Mouse (Mus musculus) liver, embryonic 12.5 days (tissue): ENCODE results near the gene Adgrl2. TPM values are rescaled to one million over a fixed set of nuclear protein-coding genes. Genes with fewer than 3 reads are reported as not detected.
A peak's percentile ranks its signal among the peaks of the same experiment; 100 is the strongest.

Source experiments
- ATAC-seq: fragments of 200-750 bp; cut with Nextera tagmentation; 2 replicates; pipeline ENCODE4 v1.8.0; 2017; ENCODE audit warnings: moderate number of reproducible peaks, mild to moderate bottlenecking, moderate library complexity
- H3K27ac ChIP-seq: fragments of 300-500 bp; sonication (generic); 2 replicates; pipeline ENCODE4 v1.5.1; 2016; ENCODE audit warnings: mild to moderate bottlenecking
- H3K27me3 ChIP-seq: fragments of 300-500 bp; sonication (generic); replicated peaks from 2 replicates; pipeline ENCODE4 v1.6.1; 2016; ENCODE audit warnings: mild to moderate bottlenecking, moderate library complexity
- H3K36me3 ChIP-seq: fragments of 300-500 bp; sonication (generic); 2 replicates; pipeline ENCODE4 v1.6.1; 2016; ENCODE audit warnings: mild to moderate bottlenecking, moderate library complexity
- H3K4me1 ChIP-seq: fragments of 300-500 bp; sonication (generic); 2 replicates; pipeline ENCODE4 v1.6.1; 2016
- H3K4me2 ChIP-seq: fragments of 300-500 bp; sonication (generic); 2 replicates; pipeline ENCODE4 v1.6.1; 2016; ENCODE audit warnings: mild to moderate bottlenecking, moderate library complexity
- H3K4me3 ChIP-seq: fragments of 300-500 bp; sonication (generic); 2 replicates; pipeline ENCODE4 v1.5.1; 2016; ENCODE audit warnings: mild to moderate bottlenecking, moderate library complexity
- H3K9ac ChIP-seq: fragments of 300-500 bp; sonication (generic); 2 replicates; pipeline ENCODE4 v1.6.1; 2016; ENCODE audit warnings: mild to moderate bottlenecking, moderate library complexity
- H3K9me3 ChIP-seq: fragments of 300-500 bp; sonication (generic); replicated peaks from 2 replicates; pipeline ENCODE4 v1.6.1; 2016; ENCODE audit warnings: mild to moderate bottlenecking, moderate library complexity
- WGBS: fragments of 180-500 bp; shearing (Covaris S2); methylation state at CpG from one replicate; pipeline ENCODE4 v1.1.7; 2016; ENCODE audit not compliant: insufficient replicate concordance; 5-methylcytosine and 5-hydroxymethylcytosine counted together
- polyA plus RNA-seq: library from polyadenylated mRNA; unstranded; fragments of >200 nt; fragmentation: Nextera tagmentation; extraction: Ambion mirVana; gene quantifications from 2 replicates; pipeline ENCODE4 v1.2.1, GENCODE M21; 2016

Adgrl2 gene
- polyA plus RNA-seq, 1 experiment from 2014 or later, result 13.3 TPM

DNA sequence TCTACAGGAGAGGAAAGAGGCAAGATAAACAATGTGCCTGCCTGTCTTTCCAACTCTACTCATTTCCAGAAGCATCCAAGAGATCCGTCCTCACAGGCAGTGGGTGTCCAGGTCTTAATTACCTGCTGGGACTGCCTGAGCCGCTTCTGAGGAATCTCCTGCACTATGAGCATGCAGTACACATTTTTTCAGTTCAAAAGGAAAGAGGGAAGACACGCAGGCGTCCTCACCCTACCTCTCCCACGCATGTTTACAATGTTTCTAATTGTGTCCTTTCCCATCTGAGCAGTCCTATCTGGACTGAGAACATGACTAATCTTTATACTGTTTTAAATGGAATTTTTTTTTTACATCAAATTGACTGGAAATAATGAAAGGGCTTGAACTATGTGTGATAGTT is 74.1 kb downstream of the Adgrl2 start:
- H3K4me3 ChIP-seq, result no peak overlapping the region
- H3K36me3 ChIP-seq, result no peaks in the 10 kb centered on the region
- no peak overlapping the region for H3K9ac ChIP-seq
- no peak overlapping the region for H3K27ac ChIP-seq
- H3K4me1 ChIP-seq, result peaks cover 15% of the 10 kb centered on the region; the same call in 1 of the 2 replicates
- WGBS, result 64% methylated on average over 5 of the region's 5 CpGs
- no peak overlapping the region for H3K4me2 ChIP-seq
- ATAC-seq, result no peak
- no peaks in the 10 kb centered on the region for H3K9me3 ChIP-seq
- no peaks in the 10 kb centered on the region for H3K27me3 ChIP-seq

DNA sequence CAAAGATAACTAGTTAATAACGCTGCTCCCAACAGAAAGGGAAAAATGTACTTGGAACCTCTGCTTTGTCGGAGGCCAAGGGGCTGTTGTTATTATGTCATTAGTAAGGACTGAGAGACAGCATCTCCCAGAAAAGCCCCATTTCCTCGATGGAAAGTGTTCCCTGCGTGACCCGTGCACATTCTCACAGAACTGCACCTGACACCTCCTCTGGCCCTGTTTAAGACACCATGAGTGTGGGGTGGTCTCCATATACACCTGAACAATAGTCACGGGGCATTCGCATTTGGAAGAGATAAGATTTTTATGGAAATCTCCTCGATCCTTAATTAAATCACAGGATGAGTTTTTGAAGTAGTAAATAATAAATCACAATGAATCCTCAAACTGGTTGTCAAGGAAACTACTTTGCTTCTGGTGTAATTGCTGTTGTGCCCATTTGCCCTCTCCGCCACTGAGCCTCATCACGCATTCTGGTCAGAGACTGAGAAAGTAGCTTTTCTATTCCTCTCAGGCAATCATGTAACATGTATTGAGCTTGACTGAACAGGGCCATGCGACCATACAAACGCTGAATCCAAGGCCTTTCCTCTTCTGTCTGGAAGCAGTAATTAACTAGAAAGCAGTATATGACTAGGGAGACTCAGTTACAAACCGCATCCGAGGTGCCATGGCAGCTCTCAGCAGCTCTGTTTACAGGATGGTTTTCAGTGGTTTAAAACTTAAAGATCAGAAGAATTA is 77.2 kb downstream of the Adgrl2 start:
- H3K36me3 ChIP-seq, result no peaks in the 10 kb centered on the region
- no peak overlapping the region for H3K9ac ChIP-seq
- H3K9me3 ChIP-seq, result no peaks in the 10 kb centered on the region
- H3K27ac ChIP-seq, result no peak overlapping the region
- H3K4me2 ChIP-seq, result no peak overlapping the region
- no peak overlapping the region for H3K4me3 ChIP-seq
- ATAC-seq, result no peak
- H3K27me3 ChIP-seq, result no peaks in the 10 kb centered on the region
- peaks cover 5% of the 10 kb centered on the region; the same call in 1 of the 2 replicates for H3K4me1 ChIP-seq
- 77% methylated on average over 14 of the region's 14 CpGs for WGBS

DNA sequence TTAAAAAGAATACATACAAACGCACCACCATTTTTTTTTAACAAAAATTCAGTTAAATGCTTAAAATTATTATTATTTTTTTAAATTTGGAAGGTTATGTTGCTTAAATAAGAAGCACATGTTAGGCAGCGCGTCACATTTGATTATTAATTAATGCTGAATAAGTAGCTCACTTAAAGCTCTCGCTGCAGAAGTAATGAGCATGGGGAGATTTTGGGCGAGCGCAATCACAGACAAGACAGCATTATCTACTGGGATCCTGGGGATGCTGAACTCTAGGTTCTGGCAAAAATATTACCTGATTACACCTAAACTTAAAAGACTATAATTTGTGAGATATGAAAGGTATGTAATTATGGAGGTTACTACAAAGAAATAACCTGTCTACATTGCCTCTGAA is 77.8 kb downstream of the Adgrl2 start:
- ATAC-seq, result no peak
- no peak overlapping the region for H3K27ac ChIP-seq
- H3K9ac ChIP-seq, result no peak overlapping the region
- no peaks in the 10 kb centered on the region for H3K9me3 ChIP-seq
- no peaks in the 10 kb centered on the region for H3K36me3 ChIP-seq
- H3K27me3 ChIP-seq, result no peaks in the 10 kb centered on the region
- H3K4me3 ChIP-seq, result no peak overlapping the region
- no peak overlapping the region for H3K4me2 ChIP-seq
- 80% methylated on average over 6 of the region's 6 CpGs for WGBS
- H3K4me1 ChIP-seq, result peaks cover under 1% of the 10 kb centered on the region; the same call in 1 of the 2 replicates

DNA sequence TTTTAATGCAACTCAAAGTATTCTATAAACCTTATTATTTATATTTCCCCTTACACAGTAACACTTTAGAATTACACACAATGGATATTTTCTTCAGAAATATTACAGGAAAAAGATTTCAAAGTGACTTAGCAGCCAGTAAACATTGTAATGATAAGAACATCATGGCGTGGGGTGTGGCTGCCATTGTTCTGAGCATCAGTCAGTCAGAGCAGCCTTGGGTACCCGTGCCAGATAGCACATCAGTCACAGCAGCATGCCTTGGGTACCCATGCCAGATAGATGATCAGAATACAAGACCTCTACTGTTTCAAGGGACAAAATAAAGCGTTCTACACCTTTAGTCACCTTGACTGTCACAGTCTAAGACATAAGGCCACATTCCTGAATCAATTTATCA is 82.5 kb downstream of the Adgrl2 start:
- H3K36me3 ChIP-seq, result no peaks in the 10 kb centered on the region
- H3K4me3 ChIP-seq, result no peak overlapping the region
- no peak overlapping the region for H3K4me2 ChIP-seq
- no peaks in the 10 kb centered on the region for H3K9me3 ChIP-seq
- WGBS, result 47% methylated on average over 3 of the region's 3 CpGs
- H3K9ac ChIP-seq, result no peak overlapping the region
- H3K4me1 ChIP-seq, result peaks cover 22% of the 10 kb centered on the region
- H3K27me3 ChIP-seq, result no peaks in the 10 kb centered on the region
- H3K27ac ChIP-seq, result no peak overlapping the region
- ATAC-seq, result no peak

DNA sequence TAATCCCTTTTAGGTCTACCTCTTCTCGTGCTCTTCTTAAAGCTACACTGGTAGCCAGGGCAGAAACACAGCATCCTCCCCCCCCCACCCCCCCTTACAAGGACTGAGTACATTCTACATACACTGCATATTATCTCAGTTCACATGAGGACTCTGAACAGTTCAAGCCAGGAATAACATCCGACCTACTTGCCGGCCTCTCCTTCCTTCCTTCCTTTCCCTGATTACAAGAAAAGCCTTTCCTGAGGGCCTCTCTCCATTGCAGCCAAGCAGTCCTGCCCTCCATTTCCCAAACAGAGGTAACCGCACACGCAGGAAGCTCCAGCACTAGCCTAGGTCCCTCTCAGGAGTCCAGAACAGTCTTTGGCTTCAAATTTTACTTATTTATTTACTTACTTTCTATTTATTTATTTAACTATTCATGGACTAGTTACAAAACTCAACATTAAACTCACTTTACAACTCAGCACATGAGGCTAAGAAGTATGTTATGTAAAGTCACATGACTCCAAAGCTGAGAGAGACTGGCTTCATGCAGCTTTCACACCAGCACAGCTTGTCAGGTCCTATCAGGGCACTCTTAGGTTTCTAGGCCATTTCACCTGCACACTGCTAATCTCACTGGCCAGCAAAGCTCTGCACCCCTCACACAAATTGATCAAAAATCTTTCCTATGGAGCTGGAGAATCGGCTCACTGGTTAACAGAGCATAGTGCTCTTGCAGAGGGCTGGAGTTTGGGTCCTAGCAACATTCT is 83.2 kb downstream of the Adgrl2 start:
- H3K9me3 ChIP-seq, result no peaks in the 10 kb centered on the region
- H3K9ac ChIP-seq, result no peak overlapping the region
- H3K27me3 ChIP-seq, result no peaks in the 10 kb centered on the region
- no peaks in the 10 kb centered on the region for H3K36me3 ChIP-seq
- ATAC-seq, result peak; percentile 37; the same call in 1 of the 2 replicates
- H3K4me2 ChIP-seq, result no peak overlapping the region
- H3K4me1 ChIP-seq, result peaks cover 22% of the 10 kb centered on the region
- H3K4me3 ChIP-seq, result no peak overlapping the region
- WGBS, result 34% methylated on average over 6 of the region's 6 CpGs
- H3K27ac ChIP-seq, result no peak overlapping the region

DNA sequence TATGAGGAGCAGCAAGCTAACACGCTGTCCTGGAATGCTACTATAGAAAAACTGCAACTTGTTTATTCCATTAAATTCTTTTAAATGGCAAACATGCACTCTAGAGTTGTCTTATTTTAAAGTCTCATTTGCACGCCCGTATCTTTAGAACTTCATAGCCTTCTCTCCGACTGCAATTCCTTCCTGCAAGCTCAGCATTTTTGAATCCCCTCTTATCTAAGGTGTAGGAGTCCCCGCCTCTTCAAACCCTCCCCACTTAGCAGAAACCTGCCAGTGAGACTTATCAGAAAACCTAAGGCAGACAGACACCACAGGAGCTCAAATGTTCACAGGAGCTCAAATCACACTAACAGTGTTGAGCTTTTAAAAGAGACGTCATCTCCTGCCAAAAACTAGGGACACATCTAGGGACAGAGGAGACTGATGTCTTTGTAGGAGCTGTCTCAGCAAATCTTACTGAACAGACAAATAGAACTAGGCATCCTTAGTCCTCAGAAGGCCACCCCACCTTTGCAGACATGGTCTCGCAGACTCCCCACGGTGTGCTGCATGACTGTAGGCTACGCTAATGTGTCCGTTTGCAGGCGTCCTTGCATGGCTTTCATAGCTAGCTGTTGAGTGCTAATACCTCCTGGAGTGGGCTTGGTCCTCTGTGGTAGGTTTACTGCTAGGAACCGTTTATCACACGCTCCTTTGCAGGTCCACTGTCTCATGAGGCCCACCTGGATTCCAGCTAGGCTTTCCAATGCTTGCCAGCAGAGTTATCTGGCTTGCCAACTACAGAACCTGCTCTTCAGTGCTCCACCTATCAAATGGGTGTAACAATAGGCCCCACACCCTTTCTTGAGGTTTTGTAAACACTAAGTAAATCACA is 84.2 kb downstream of the Adgrl2 start:
- Histone ChIP-seq H3K4me2 (no peak overlapping the region), H3K27ac (no peak overlapping the region), H3K9ac (no peak overlapping the region), H3K9me3 (no peaks in the 10 kb centered on the region), H3K4me3 (no peak overlapping the region), H3K4me1 (peaks cover 22% of the 10 kb centered on the region), H3K36me3 (no peaks in the 10 kb centered on the region), H3K27me3 (no peaks in the 10 kb centered on the region)
- WGBS, result 56% methylated on average over 13 of the region's 13 CpGs
- ATAC-seq, result no peak; the same call in 1 of the 2 replicates

DNA sequence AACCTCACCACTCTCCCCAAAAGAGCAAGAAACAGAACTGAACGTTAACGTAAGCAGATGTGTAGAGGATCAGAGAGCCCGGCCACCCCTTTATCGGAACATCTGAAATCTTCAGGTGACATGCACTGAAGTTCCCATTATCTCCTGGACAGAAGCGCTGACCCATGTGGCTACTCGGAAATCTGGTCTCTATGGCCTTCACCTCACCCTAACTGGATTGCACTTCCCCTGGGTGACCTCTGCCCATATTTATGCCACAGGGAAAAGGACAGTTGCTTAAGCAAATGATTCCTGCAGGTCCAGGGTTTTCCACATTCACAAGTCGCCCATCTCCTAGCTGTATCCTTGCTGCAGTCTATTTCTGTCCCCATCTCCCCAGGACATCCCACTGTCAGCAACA is 84.9 kb downstream of the Adgrl2 start:
- no peaks in the 10 kb centered on the region for H3K36me3 ChIP-seq
- ATAC-seq, result no peak
- H3K4me3 ChIP-seq, result no peak overlapping the region
- H3K4me2 ChIP-seq, result no peak overlapping the region
- H3K27me3 ChIP-seq, result no peaks in the 10 kb centered on the region
- WGBS, result 62% methylated on average over 7 of the region's 7 CpGs
- H3K4me1 ChIP-seq, result peaks cover 22% of the 10 kb centered on the region
- no peaks in the 10 kb centered on the region for H3K9me3 ChIP-seq
- no peak overlapping the region for H3K9ac ChIP-seq
- no peak overlapping the region for H3K27ac ChIP-seq

DNA sequence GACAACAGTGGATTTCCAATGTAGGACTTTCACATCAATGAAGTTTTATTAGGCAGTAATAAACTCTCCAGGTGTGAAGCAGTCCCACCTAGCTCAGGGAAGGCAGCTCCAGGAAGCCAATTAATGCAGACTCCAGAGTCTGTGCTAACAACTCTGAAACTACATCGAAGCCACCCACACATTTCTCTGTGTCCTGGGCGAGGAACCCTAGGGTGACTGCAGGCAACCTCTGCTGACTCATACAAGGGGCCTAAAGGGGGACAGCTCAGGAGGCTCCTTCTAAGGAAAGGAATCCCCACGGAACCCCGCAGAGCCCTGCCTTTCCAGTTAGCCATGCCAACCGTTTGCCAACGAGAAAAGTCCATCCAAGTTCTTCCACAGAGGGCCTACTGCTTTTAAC is 90.5 kb downstream of the Adgrl2 start:
- Histone ChIP-seq H3K27ac (no peak overlapping the region), H3K9me3 (no peaks in the 10 kb centered on the region), H3K4me1 (peaks cover 21% of the 10 kb centered on the region), H3K27me3 (no peaks in the 10 kb centered on the region), H3K36me3 (no peaks in the 10 kb centered on the region), H3K4me3 (no peak overlapping the region), H3K4me2 (no peak overlapping the region), H3K9ac (no peak overlapping the region)
- WGBS, result 44% methylated on average over 6 of the region's 6 CpGs
- no peak for ATAC-seq

DNA sequence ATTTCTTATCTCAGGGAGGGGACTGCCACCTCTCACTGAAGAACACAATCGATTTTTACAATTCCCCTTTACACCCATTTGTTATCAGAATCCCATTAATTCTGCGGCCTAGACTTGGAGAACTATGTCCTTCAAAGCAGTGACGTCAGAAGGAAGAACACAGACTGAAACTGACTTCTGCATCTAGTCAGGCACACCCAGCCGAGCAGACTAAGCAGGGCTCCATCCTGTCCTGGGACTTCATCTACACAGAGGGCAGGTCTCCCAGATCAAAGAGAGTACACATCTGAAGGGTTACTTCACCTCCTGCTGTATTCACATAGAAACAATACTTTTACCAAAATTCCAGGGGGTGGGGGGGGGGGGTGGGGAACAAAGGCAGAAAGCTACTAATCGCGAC is 90.9 kb downstream of the Adgrl2 start:
- Histone ChIP-seq H3K9ac (no peak overlapping the region), H3K36me3 (no peaks in the 10 kb centered on the region), H3K4me1 (peaks cover 21% of the 10 kb centered on the region), H3K4me2 (no peak overlapping the region), H3K9me3 (no peaks in the 10 kb centered on the region), H3K4me3 (no peak overlapping the region), H3K27me3 (no peaks in the 10 kb centered on the region), H3K27ac (no peak overlapping the region)
- WGBS, result 49% methylated on average over 6 of the region's 6 CpGs
- no peak for ATAC-seq

DNA sequence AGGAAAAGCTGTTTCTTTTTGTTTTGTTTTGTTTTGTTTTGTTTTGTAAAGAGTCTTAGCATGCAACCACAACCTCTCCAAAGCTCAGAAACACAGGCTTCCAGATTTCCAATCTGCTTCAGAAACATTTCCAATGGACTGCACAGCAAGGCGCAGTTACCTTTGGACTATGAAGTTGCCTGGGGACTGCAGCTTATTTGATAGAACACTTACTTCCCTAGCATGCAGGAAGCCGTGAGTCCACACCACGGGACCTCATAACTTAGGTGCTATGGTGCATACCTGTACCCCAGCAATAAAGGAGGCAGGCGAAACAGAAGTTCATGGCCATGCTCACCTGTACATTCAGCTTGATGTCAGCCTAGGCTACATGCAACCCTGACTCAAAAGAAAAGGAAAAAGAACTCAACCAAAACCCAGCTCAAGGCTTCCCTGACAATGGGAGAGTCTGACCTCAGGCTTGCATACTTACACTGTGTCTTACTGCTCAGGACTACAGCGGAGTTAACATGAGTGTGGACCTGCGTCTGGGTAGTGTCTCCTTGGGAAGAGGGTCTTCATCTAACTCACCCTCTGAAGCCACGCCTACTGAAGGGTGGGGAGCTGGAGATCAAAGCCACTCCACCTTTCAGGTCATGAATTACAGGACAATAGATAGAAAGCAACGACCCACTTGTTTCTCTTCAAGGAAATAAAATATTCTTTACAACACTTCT is 91.7 kb downstream of the Adgrl2 start:
- 68% methylated on average over 8 of the region's 8 CpGs for WGBS
- Histone ChIP-seq H3K27ac (no peak overlapping the region), H3K27me3 (no peaks in the 10 kb centered on the region), H3K4me2 (no peak overlapping the region), H3K4me1 (peaks cover 21% of the 10 kb centered on the region), H3K9me3 (no peaks in the 10 kb centered on the region), H3K4me3 (no peak overlapping the region), H3K9ac (no peak overlapping the region), H3K36me3 (no peaks in the 10 kb centered on the region)
- no peak for ATAC-seq

DNA sequence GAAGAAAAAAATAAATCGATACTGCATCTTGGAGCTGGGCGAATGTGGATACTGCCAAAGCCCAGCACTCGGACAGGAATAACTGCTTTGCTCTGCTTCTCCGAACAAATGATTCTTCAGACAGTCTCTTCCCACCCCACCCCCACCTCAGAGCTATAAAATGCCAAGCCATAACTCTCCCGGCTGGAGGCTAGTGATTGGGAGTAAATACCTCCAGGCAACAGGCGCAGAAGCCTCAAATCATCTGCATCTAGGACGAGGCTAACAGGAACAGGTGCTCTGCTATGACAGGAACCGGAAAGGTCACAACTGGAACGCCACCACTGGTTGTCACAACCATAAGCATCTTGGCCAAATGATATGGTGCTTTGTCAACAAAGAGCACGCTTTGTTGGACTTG is 94.1 kb downstream of the Adgrl2 start:
- no peaks in the 10 kb centered on the region for H3K27me3 ChIP-seq
- 78% methylated on average over 10 of the region's 10 CpGs for WGBS
- H3K4me2 ChIP-seq, result no peak overlapping the region
- no peak overlapping the region for H3K27ac ChIP-seq
- H3K9me3 ChIP-seq, result no peaks in the 10 kb centered on the region
- ATAC-seq, result no peak
- H3K4me1 ChIP-seq, result peaks cover 21% of the 10 kb centered on the region
- H3K9ac ChIP-seq, result no peak overlapping the region
- H3K36me3 ChIP-seq, result no peaks in the 10 kb centered on the region
- H3K4me3 ChIP-seq, result no peak overlapping the region
